Mouse (Mus musculus) liver, adult 2 months (tissue): ENCODE results near the gene Zdhhc1.

ENCODE experiments used
- CTCF ChIP-seq: fragments of 200-500 bp; IDR thresholded peaks from 2 replicates; pipeline ENCODE4 v1.5.1; 2011; ENCODE audit warnings: low read depth, low read length, control low read depth
- POLR2A ChIP-seq: fragments of 200-500 bp; IDR thresholded peaks from 2 replicates; pipeline ENCODE4 v1.6.1; 2011; ENCODE audit warnings: low read length, control low read depth; ENCODE audit not compliant: insufficient read depth; ENCODE audit errors: extremely low read depth

DNA sequence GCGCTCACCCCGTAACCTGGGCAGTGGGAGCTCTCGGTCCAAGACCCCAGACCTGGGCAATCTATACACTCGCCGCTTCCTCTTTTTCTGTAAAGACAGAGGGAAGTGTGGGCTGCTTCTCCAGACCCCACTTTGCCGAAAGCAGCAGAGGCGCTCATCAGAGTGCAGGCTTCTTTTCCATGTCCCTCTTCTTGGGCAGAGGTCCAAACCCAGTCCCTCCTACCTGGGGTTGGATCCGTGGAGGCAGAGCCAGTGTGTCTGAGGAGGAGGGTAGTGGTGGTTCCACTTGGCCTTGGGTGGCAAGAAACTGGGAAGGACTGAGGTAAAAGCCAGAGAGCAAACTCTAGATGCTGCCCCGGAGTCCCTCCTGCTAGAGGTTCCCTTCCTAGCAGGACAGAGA is 23.7 kb downstream of the Zdhhc1 start:
- no peak for TF ChIP-seq POLR2A
- TF ChIP-seq CTCF: no peak
